Mouse (Mus musculus) G1E (cell line): ENCODE results near the gene Ninj1. TPM values are rescaled to one million over a fixed set of nuclear protein-coding genes. Genes with fewer than 3 reads are reported as not detected.

Source experiments
- ATAC-seq: 2 replicates; pipeline ENCODE4 v1.8.0; 2016; ENCODE audit warnings: mild to moderate bottlenecking; ENCODE audit not compliant: insufficient number of reproducible peaks, poor library complexity, low FRiP score, severe bottlenecking; ENCODE audit errors: extremely low read depth
- DNase-seq: peaks from one replicate; pipeline ENCODE4 v3.0.0; 2012; ENCODE audit warnings: low spot score
- H3K27me3 ChIP-seq: 2 replicates; pipeline ENCODE4 v1.6.1; 2012; ENCODE audit warnings: mild to moderate bottlenecking, low read length, inconsistent platforms; ENCODE audit not compliant: insufficient read depth
- H3K36me3 ChIP-seq: replicated peaks from 2 replicates; pipeline ENCODE3; 2012; ENCODE audit warnings: mild to moderate bottlenecking, inconsistent platforms
- H3K4me1 ChIP-seq: 2 replicates; pipeline ENCODE4 v1.6.1; 2012; ENCODE audit warnings: low read depth, low read length, inconsistent platforms, mixed read lengths; ENCODE audit not compliant: insufficient read depth
- H3K4me3 ChIP-seq: 2 replicates; pipeline ENCODE4 v1.5.1; 2012; ENCODE audit warnings: low read depth, mild to moderate bottlenecking, inconsistent platforms, low read length, moderate library complexity, mixed read lengths
- H3K9me3 ChIP-seq: replicated peaks from 2 replicates; pipeline ENCODE4 v1.6.1; 2012; ENCODE audit warnings: inconsistent platforms
- CTCF ChIP-seq: IDR thresholded peaks from 2 replicates; pipeline ENCODE4 v1.5.1; 2012; ENCODE audit warnings: low read depth, low read length, inconsistent platforms, mixed read lengths
- GATA1 ChIP-seq: IDR thresholded peaks from 2 replicates; pipeline ENCODE4 v1.6.1; 2012; ENCODE audit warnings: borderline replicate concordance, low read length, inconsistent platforms, mixed read lengths
- GATA2 ChIP-seq: IDR thresholded peaks from 2 replicates; pipeline ENCODE4 v1.6.1; 2012; ENCODE audit warnings: low read depth, low read length, inconsistent platforms, borderline replicate concordance
- POLR2AphosphoS5 ChIP-seq: IDR thresholded peaks from 2 replicates; pipeline ENCODE4 v1.6.1; 2012; ENCODE audit warnings: low read depth, low read length, inconsistent platforms; ENCODE audit not compliant: insufficient replicate concordance
- TAL1 ChIP-seq: conservative IDR thresholded peaks from 2 replicates; pipeline ENCODE4 v1.6.1; 2012; ENCODE audit warnings: low read depth, low read length, inconsistent platforms, mixed read lengths
- polyA plus RNA-seq: library from polyadenylated mRNA; stranded (reverse); fragments of >175 nt; gene quantifications from 2 replicates; pipeline ENCODE4 v1.2.3, GENCODE M21; 2012
- total RNA-seq, 2 experiments: library from RNA; stranded (forward) in 1 of 2; stranded (reverse) in 1 of 2; fragments of 200-1000 nt in 1 of 2; fragments of >200 nt in 1 of 2; fragmentation: Nextera tagmentation in 1 of 2; gene quantifications; 2 replicates each; pipeline ENCODE4 v1.2.3; 2014 to 2017

The Ninj1 gene
- total and polyA plus RNA-seq, 3 experiments = 10.1 to 61.7 (median 13.2) TPM

GRCm38 (mm10) chr13:49154621-49155020, 32.7 kb upstream of the Ninj1 start:
- Histone ChIP-seq H3K4me3 (no peak overlapping the region), H3K27me3 (no peaks in the 10 kb centered on the region; the same call in 1 of the 2 replicates), H3K4me1 (no peaks in the 10 kb centered on the region), H3K9me3 (no peaks in the 10 kb centered on the region; the same call in 1 of the 2 replicates), H3K36me3 (no peaks in the 10 kb centered on the region)
- TF ChIP-seq GATA2 (no peak), CTCF (no peak), POLR2AphosphoS5 (no peak), GATA1 (no peak)
- ATAC-seq = no peak
- DNase-seq = no peak

- H3K9me3 ChIP-seq = no peaks in the 10 kb centered on the region; the same call in 1 of the 2 replicates
- TF ChIP-seq GATA1 = no peak
- no peak for TF ChIP-seq CTCF
- TF ChIP-seq GATA2 = no peak
- no peak for TF ChIP-seq POLR2AphosphoS5
- TF ChIP-seq TAL1 = no peak
- no peaks in the 10 kb centered on the region for H3K36me3 ChIP-seq
- no peaks in the 10 kb centered on the region for H3K4me1 ChIP-seq
- H3K4me3 ChIP-seq = no peak overlapping the region
- H3K27me3 ChIP-seq = no peaks in the 10 kb centered on the region; the same call in 1 of the 2 replicates
- ATAC-seq (no peak), DNase-seq (no peak)
These were observed 30.6 kb upstream of the Ninj1 start for GRCm38 (mm10) chr13:49156645-49157044.

GRCm38 (mm10) chr13:49158040-49158713, 29.1 kb upstream of the Ninj1 start:
- ATAC-seq (no peak), DNase-seq (no peak)
- no peaks in the 10 kb centered on the region for H3K4me1 ChIP-seq
- TF ChIP-seq GATA2 (no peak), POLR2AphosphoS5 (no peak), TAL1 (no peak), GATA1 (no peak), CTCF (no peak)
- no peaks in the 10 kb centered on the region; the same call in 1 of the 2 replicates for H3K27me3 ChIP-seq
- H3K36me3 ChIP-seq = no peaks in the 10 kb centered on the region
- H3K4me3 ChIP-seq = no peak overlapping the region
- no peaks in the 10 kb centered on the region; the same call in 1 of the 2 replicates for H3K9me3 ChIP-seq

GRCm38 (mm10) chr13:49161236-49161635, 26.0 kb upstream of the Ninj1 start:
- H3K4me3 ChIP-seq = no peak overlapping the region
- peaks cover 6% of the 10 kb centered on the region; the same call in 1 of the 2 replicates for H3K27me3 ChIP-seq
- TF ChIP-seq GATA2 = no peak
- no peak for TF ChIP-seq TAL1
- no peak for TF ChIP-seq GATA1
- no peak for TF ChIP-seq POLR2AphosphoS5
- no peaks in the 10 kb centered on the region; the same call in 1 of the 2 replicates for H3K9me3 ChIP-seq
- H3K4me1 ChIP-seq = no peaks in the 10 kb centered on the region
- ATAC-seq = no peak
- DNase-seq = no peak
- no peaks in the 10 kb centered on the region for H3K36me3 ChIP-seq

- TF ChIP-seq GATA1 (no peak), POLR2AphosphoS5 (no peak), CTCF (no peak), GATA2 (no peak), TAL1 (no peak)
- ATAC-seq (no peak), DNase-seq (no peak)
- Histone ChIP-seq H3K4me1 (no peaks in the 10 kb centered on the region), H3K36me3 (no peaks in the 10 kb centered on the region), H3K27me3 (peaks cover 10% of the 10 kb centered on the region; the same call in 1 of the 2 replicates), H3K4me3 (no peak overlapping the region), H3K9me3 (no peaks in the 10 kb centered on the region)
These were observed 24.6 kb upstream of the Ninj1 start for GRCm38 (mm10) chr13:49162722-49163121.

GRCm38 (mm10) chr13:49163645-49164044, 23.6 kb upstream of the Ninj1 start:
- Histone ChIP-seq H3K9me3 (no peaks in the 10 kb centered on the region), H3K36me3 (no peaks in the 10 kb centered on the region), H3K4me1 (no peaks in the 10 kb centered on the region), H3K4me3 (no peak overlapping the region), H3K27me3 (peaks cover 10% of the 10 kb centered on the region; the same call in 1 of the 2 replicates)
- no peak for TF ChIP-seq POLR2AphosphoS5
- no peak for TF ChIP-seq TAL1
- TF ChIP-seq GATA1 = no peak
- TF ChIP-seq CTCF = no peak
- TF ChIP-seq GATA2 = no peak
- ATAC-seq = no peak
- no peak for DNase-seq

GRCm38 (mm10) chr13:49167081-49167480, 20.2 kb upstream of the Ninj1 start:
- no peaks in the 10 kb centered on the region for H3K36me3 ChIP-seq
- DNase-seq = no peak
- peaks cover 15% of the 10 kb centered on the region; the same call in 1 of the 2 replicates for H3K27me3 ChIP-seq
- no peaks in the 10 kb centered on the region for H3K4me1 ChIP-seq
- TF ChIP-seq POLR2AphosphoS5 (no peak), CTCF (no peak), GATA1 (no peak), GATA2 (no peak)
- H3K4me3 ChIP-seq = no peak overlapping the region
- no peaks in the 10 kb centered on the region for H3K9me3 ChIP-seq
- no peak for ATAC-seq
